Mouse (Mus musculus): ENCODE measurements around the gene Btaf1.

- TF ChIP-seq POLR2A (IDR thresholded peaks at IDR 0.05; ENCODE audit: extremely low read depth, insufficient read depth, low read length) (no peak), CTCF (IDR thresholded peaks at IDR 0.05; ENCODE audit: low read depth, low read length) (no peak)
Measured at GRCm38 (mm10) chr19:36927800-36928361, 2.0 kb downstream of the Btaf1 start.

All from liver, adult 2 months (tissue).